Mouse (Mus musculus): ENCODE results near the gene Rhod. TPM values are rescaled to one million over a fixed set of nuclear protein-coding genes. Genes with fewer than 3 reads are reported as not detected.

Gene Rhod
- total and polyA plus RNA-seq, 3 experiments, result 0.06 TPM; not detected in 2

DNA sequence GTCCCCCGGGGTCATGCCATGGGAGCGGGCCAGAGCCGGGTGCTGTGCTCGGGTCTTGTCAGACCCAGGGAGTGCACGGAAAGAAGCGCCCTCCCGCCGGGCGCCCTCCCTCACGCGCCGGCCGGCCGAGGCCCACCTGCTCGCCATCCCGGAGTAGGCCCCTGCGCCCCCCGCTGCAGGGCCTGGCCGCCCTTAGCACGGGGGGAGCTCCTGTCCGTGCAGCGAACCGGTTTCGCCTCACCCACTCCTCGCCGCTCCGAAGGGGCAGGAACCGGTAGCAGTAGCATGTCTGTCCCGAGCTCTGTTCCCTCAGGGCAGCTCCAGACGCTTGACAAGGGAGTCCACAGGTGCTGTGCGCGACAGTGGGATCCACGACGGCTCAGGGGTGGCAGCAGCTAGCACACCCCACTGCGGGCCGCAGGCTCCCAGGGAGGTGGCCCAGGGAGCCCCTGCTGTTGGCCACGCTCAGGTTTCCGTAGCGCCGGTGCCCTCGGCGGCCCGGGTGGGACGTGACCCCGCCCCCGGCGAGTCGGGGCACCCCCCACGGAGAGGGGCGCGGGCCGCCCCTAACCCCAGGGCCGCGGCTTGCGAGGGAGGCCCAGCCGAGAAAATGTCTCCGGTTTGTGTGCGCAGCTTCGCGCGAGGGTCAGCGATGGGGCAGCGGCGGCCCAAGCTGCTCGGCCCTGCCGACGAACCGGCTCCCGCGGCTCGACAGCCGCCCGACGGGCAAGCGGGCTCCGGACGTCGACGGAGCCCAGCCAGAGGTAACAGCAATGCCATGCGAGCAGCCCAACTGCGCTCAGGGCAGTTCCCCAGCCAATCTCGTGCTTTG is 41.2 kb downstream of the Rhod start, which contains the start of gene Kdm2a:
Gene Kdm2a (minus strand): TSS at position 488 of the 832 bp plus-strand sequence.
- Histone ChIP-seq H3K36me3 (ENCODE audit: control insufficient read depth in 1 of 2, insufficient read depth in 2 of 2, low read length in 2 of 2) (peaks cover 5 to 28% of the 10 kb centered on the region in 2 experiments; a peak in 3 of 4 replicates), H3K27me3 (ENCODE audit: control insufficient read depth in 1 of 2, insufficient read depth in 2 of 2, low read length in 2 of 2) (no peaks in the 10 kb centered on the region), H3K9me3 (replicated peaks; ENCODE audit: insufficient read depth, low read length) (no peaks in the 10 kb centered on the region), H3K27ac (ENCODE audit: control insufficient read depth, low read depth, low read length) (peak within 1 kb of the TSS; percentile 97), H3K4me1 (ENCODE audit: control insufficient read depth in 1 of 2, insufficient read depth in 2 of 2, low read length in 2 of 2) (peaks cover 8 to 16% of the 10 kb centered on the region in 2 experiments), H3K4me3 (ENCODE audit: control insufficient read depth in 1 of 2, insufficient read depth in 1 of 2, low read depth in 2 of 2, low read length in 2 of 2) (peak within 1 kb of the TSS; percentile 93 to 96), H3K79me2 (ENCODE audit: control insufficient read depth, insufficient read depth, low read length, poor library complexity) (peaks cover 38% of the 10 kb centered on the region), H3K9ac (ENCODE audit: control insufficient read depth, low read depth, low read length, poor library complexity, severe bottlenecking) (peak within 1 kb of the TSS; percentile 97)
- peak; percentile 27; the same call in 1 of the 2 replicates for TF ChIP-seq UBTF (IDR thresholded peaks at IDR 0.05; ENCODE audit: borderline replicate concordance, insufficient read depth, low read depth, low read length)
- TF ChIP-seq MEF2A (IDR thresholded peaks at IDR 0.05; ENCODE audit: extremely low read depth, insufficient replicate concordance, low read depth, low read length, poor library complexity, severe bottlenecking), result no peak
- TF ChIP-seq ZNF384 (IDR thresholded peaks at IDR 0.05; ENCODE audit: low read depth, low read length), result no peak
- TF ChIP-seq ETS1 (IDR thresholded peaks at IDR 0.05; ENCODE audit: low read depth, low read length), result 0 out of 2 replicates have a peak, but pooled peaks have one; percentile 15
- peak; percentile 53; the same call in 1 of the 2 replicates for TF ChIP-seq MAZ (IDR thresholded peaks at IDR 0.05; ENCODE audit: low read depth, low read length)
- TF ChIP-seq NELFE (IDR thresholded peaks at IDR 0.05; ENCODE audit: low read depth, low read length), result peak; percentile 64
- 0 out of 2 replicates have a peak, but pooled peaks have one; percentile 29 for TF ChIP-seq ZMIZ1 (IDR thresholded peaks at IDR 0.05; ENCODE audit: low read depth, low read length)
- no peak for TF ChIP-seq ZKSCAN1 (IDR thresholded peaks at IDR 0.05; ENCODE audit: low read depth, low read length)
- 0 out of 2 replicates have a peak, but pooled peaks have one; percentile 34 for TF ChIP-seq MYC (IDR thresholded peaks at IDR 0.05; ENCODE audit: low read depth, low read length)
- TF ChIP-seq MXI1 (IDR thresholded peaks at IDR 0.05; ENCODE audit: low read depth, low read length), result peak; percentile 44
- peak; percentile 50 to 56; a peak in 2 of 4 replicates for TF ChIP-seq POLR2A (IDR thresholded peaks at IDR 0.05; ENCODE audit: control insufficient read depth in 1 of 2, insufficient read depth in 1 of 2, low read depth in 1 of 2, low read length in 2 of 2, poor library complexity in 1 of 2)
- peak; percentile 92 for TF ChIP-seq CHD1 (IDR thresholded peaks at IDR 0.05; ENCODE audit: low read depth, low read length)
- TF ChIP-seq USF2 (IDR thresholded peaks at IDR 0.05; ENCODE audit: borderline replicate concordance in 1 of 2, insufficient read depth in 1 of 2, low read depth in 1 of 2, low read length in 2 of 2), result no peak
- peak; percentile 46; the same call in 1 of the 2 replicates for TF ChIP-seq HCFC1 (IDR thresholded peaks at IDR 0.05; ENCODE audit: low read depth, low read length)
- 0 out of 2 replicates have a peak, but pooled peaks have one; percentile 37 for TF ChIP-seq TCF12 (IDR thresholded peaks at IDR 0.05; ENCODE audit: low read depth, low read length)
- TF ChIP-seq MAX (IDR thresholded peaks at IDR 0.05; ENCODE audit: low read length), result peak; percentile 81
- TF ChIP-seq BHLHE40 (IDR thresholded peaks at IDR 0.05; ENCODE audit: borderline replicate concordance, low read depth, low read length), result peak; percentile 9; the same call in 1 of the 2 replicates
- DNase-seq (ENCODE audit: low read depth, low spot score), result peak; percentile 70

Measured in MEL (cell line).